Mouse (Mus musculus): ENCODE data around the gene Pogz.
"Not testable (repeated sequence)": the region's sequence is repeated elsewhere in the genome, so short reads cannot be mapped to it uniquely, and the experiment has no call there.

DNA sequence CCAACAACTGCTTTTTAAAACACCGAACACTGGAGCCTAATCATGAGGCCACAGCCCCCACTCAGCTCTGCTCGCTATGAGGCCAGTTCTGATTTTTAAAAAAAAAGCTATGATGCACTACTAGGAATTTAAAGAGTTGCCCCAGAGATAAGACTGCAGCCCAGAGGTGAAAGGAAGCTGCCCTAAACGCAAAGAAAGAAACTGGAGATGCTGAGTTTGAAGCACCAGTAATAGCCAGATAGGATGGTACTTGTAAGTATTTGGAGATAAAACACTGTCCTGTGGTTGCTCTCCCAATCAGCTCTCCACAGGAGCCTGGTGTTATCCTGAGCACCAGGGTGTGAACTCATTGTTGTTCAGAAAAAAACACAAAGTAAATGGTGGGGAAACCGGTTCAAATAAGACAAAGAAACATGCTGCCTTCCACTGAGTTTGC, 89.0 kb downstream of the Pogz start:
- not testable (repeated sequence) for TF ChIP-seq CTCF (IDR thresholded peaks at IDR 0.05; ENCODE audit: control insufficient read depth, insufficient read depth, low read length); POLR2A (IDR thresholded peaks at IDR 0.05; ENCODE audit: borderline replicate concordance, control insufficient read depth, low read depth, low read length)
